Mouse (Mus musculus) liver, postnatal 0 days (tissue): ENCODE measurements around the gene Tstd1.

ENCODE experiments used
- CTCF ChIP-seq: sonication (generic); IDR thresholded peaks from 2 replicates; pipeline ENCODE4 v1.5.1; 2016; ENCODE audit warnings: antibody characterized with exemption, low read depth
- EP300 ChIP-seq: IDR thresholded peaks from 2 replicates; pipeline ENCODE4 v1.6.1; 2016; ENCODE audit warnings: antibody characterized with exemption, low read depth, mild to moderate bottlenecking

DNA sequence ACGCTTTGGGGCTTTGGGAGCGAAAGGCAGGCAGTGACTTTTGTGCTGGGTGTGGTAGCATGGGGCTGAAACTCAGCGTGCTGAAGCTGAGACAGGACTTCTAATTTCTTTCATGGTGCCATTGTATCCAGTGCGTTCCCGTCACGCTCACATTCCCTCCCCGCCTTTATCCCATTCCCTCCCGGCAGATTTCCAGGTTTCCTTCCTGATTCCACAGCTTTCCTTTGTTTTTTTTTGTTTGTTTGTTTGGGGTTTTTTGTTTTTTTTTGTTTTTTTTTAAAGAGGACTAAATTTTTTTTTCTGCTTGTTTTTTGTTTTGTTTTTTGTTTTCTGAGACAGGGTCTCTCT, 23.7 kb downstream of the Tstd1 start:
- TF ChIP-seq CTCF (no peak), EP300 (no peak)
